Mouse (Mus musculus) thymus, postnatal 14 days (tissue): ENCODE measurements around the gene Pex26.

Experiments
- DNase-seq: peaks from one replicate; pipeline ENCODE4 v3.0.0; 2021

Pex26 gene

GRCm38 (mm10) chr6:121183414-121184173, at the start of gene Pex26:
Gene Pex26 (plus strand): TSS chr6:121183667.
- DNase-seq: peak; percentile 96

GRCm38 (mm10) chr6:121134249-121134648, 49.2 kb upstream of the Pex26 start:
- no peak for DNase-seq

GRCm38 (mm10) chr6:121134884-121135283, 48.6 kb upstream of the Pex26 start:
- DNase-seq: no peak

- no peak for DNase-seq
Observed at GRCm38 (mm10) chr6:121137222-121137621, 46.2 kb upstream of the Pex26 start.

GRCm38 (mm10) chr6:121138338-121139040, 45.0 kb upstream of the Pex26 start:
- DNase-seq: no peak

GRCm38 (mm10) chr6:121139271-121139670, 44.2 kb upstream of the Pex26 start:
- DNase-seq: no peak

GRCm38 (mm10) chr6:121142298-121142697, 41.2 kb upstream of the Pex26 start:
- DNase-seq: no peak

- no peak for DNase-seq
Observed at GRCm38 (mm10) chr6:121143439-121143838, 40.0 kb upstream of the Pex26 start.

GRCm38 (mm10) chr6:121144066-121144465, 39.4 kb upstream of the Pex26 start:
- DNase-seq: no peak

GRCm38 (mm10) chr6:121145010-121145604, 38.4 kb upstream of the Pex26 start:
- DNase-seq: no peak

- no peak for DNase-seq
Observed at GRCm38 (mm10) chr6:121145906-121146305, 37.6 kb upstream of the Pex26 start.

GRCm38 (mm10) chr6:121146798-121147197, 36.7 kb upstream of the Pex26 start:
- DNase-seq: no peak

- no peak for DNase-seq
Observed at GRCm38 (mm10) chr6:121148360-121148759, 35.1 kb upstream of the Pex26 start.

- no peak for DNase-seq
Observed at GRCm38 (mm10) chr6:121149420-121149819, 34.0 kb upstream of the Pex26 start.

- DNase-seq: no peak
Observed at GRCm38 (mm10) chr6:121150126-121150525, 33.3 kb upstream of the Pex26 start.

- DNase-seq: no peak
Observed at GRCm38 (mm10) chr6:121151732-121152131, 31.7 kb upstream of the Pex26 start.

- no peak for DNase-seq
Observed at GRCm38 (mm10) chr6:121153177-121153576, 30.3 kb upstream of the Pex26 start.

GRCm38 (mm10) chr6:121154451-121155300, 28.8 kb upstream of the Pex26 start:
- no peak for DNase-seq

GRCm38 (mm10) chr6:121156030-121156429, 27.4 kb upstream of the Pex26 start:
- no peak for DNase-seq

GRCm38 (mm10) chr6:121159616-121160015, 23.9 kb upstream of the Pex26 start:
- DNase-seq: no peak

GRCm38 (mm10) chr6:121160126-121160525, 23.3 kb upstream of the Pex26 start:
- DNase-seq: no peak

GRCm38 (mm10) chr6:121162616-121163015, 20.9 kb upstream of the Pex26 start:
- no peak for DNase-seq

- no peak for DNase-seq
Observed at GRCm38 (mm10) chr6:121166098-121166552, 17.3 kb upstream of the Pex26 start.
